Mouse (Mus musculus) spleen, adult 12 weeks (tissue): ENCODE measurements around the gene Pfkfb4.

Experiments used
- DNase-seq: peaks from one replicate; pipeline ENCODE4 v3.0.0; 2022; ENCODE audit warnings: low spot score

The Pfkfb4 gene

GRCm38 (mm10) chr9:109038086-109038895, 46.7 kb downstream of the Pfkfb4 start, which contains the start of gene Shisa5:
TSS of gene Shisa5 (plus strand) at chr9:109038565.
- no peak for DNase-seq

GRCm38 (mm10) chr9:109038901-109039364, 47.4 kb downstream of the Pfkfb4 start:
- no peak for DNase-seq

- no peak for DNase-seq
These were observed 48.1 kb downstream of the Pfkfb4 start for GRCm38 (mm10) chr9:109039681-109040080.

- no peak for DNase-seq
These were observed 48.6 kb downstream of the Pfkfb4 start for GRCm38 (mm10) chr9:109040216-109040615.

GRCm38 (mm10) chr9:109040906-109041305, 49.3 kb downstream of the Pfkfb4 start:
- DNase-seq: no peak

- no peak for DNase-seq
These were observed 49.8 kb downstream of the Pfkfb4 start for GRCm38 (mm10) chr9:109041351-109041750.

- peak; percentile 62 for DNase-seq
These were observed 54.7 kb downstream of the Pfkfb4 start for GRCm38 (mm10) chr9:109046306-109046705.

- no peak for DNase-seq
These were observed 57.7 kb downstream of the Pfkfb4 start for GRCm38 (mm10) chr9:109049316-109049715.

- no peak for DNase-seq
These were observed 58.6 kb downstream of the Pfkfb4 start for GRCm38 (mm10) chr9:109049996-109050673.

- DNase-seq: no peak
These were observed 59.1 kb downstream of the Pfkfb4 start for GRCm38 (mm10) chr9:109050674-109050997.

- no peak for DNase-seq
These were observed 59.5 kb downstream of the Pfkfb4 start for GRCm38 (mm10) chr9:109051011-109051501.

- peak; percentile 59 for DNase-seq
These were observed 60.3 kb downstream of the Pfkfb4 start for GRCm38 (mm10) chr9:109051651-109052489.

GRCm38 (mm10) chr9:109052490-109053260, 61.1 kb downstream of the Pfkfb4 start:
- DNase-seq: no peak

GRCm38 (mm10) chr9:109053366-109053765, 61.8 kb downstream of the Pfkfb4 start:
- no peak for DNase-seq

GRCm38 (mm10) chr9:109053851-109054250, 62.3 kb downstream of the Pfkfb4 start:
- no peak for DNase-seq

GRCm38 (mm10) chr9:109054712-109055111, 63.1 kb downstream of the Pfkfb4 start:
- DNase-seq: peak; percentile 47

- no peak for DNase-seq
These were observed 63.9 kb downstream of the Pfkfb4 start for GRCm38 (mm10) chr9:109055271-109056030.

GRCm38 (mm10) chr9:109056081-109056690, 64.6 kb downstream of the Pfkfb4 start:
- no peak for DNase-seq

GRCm38 (mm10) chr9:109056916-109057315, 65.3 kb downstream of the Pfkfb4 start:
- no peak for DNase-seq

- no peak for DNase-seq
These were observed 66.0 kb downstream of the Pfkfb4 start for GRCm38 (mm10) chr9:109057543-109057942.
